27 mouse cellular contexts compared by ENCODE assay signal in the genomic region with DNA sequence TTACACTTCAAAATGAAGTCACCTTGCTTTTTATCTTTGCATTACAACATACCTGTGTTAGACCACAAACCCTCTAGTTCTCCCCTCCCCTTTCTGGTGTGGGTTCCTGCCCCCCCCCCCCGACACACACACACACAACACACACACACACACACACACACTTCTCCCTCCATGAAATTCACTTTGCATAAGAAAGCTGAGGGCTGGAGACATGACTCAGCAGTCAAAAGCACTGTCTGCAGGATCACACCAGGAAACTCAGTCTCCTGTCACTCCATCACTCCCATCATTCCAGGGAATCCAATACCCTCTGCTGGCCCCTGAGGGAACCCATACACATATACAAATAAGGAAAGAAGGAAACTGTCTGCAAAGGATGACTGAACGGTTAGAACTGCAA.
DNase-seq lines count a peak whose midpoint lies in the region; ATAC-seq and TF ChIP-seq lines count a peak whose summit lies in the region.
"Had no signal": no experiment of that assay in that cellular context is flagged by ENCODE, and none has a peak within 500 bp of the region (broad histone marks: within the 10 kb centered on the region; RNA-seq: fewer than 3 reads in every experiment).

No protein-coding gene starts in this region.

- no peaks in the 10 kb centered on the region for H3K36me3 ChIP-seq in lung, embryonic 14.5 days (ENCODE audit: insufficient read depth)
- H3K36me3 ChIP-seq in midbrain, embryonic 11.5 days (ENCODE audit: control insufficient read depth, insufficient read depth, low read length): no peaks in the 10 kb centered on the region
- H3K36me3 ChIP-seq: hindbrain, embryonic 12.5 days; intestine, embryonic 15.5 days had no signal

- no peak for ATAC-seq in lung, embryonic 14.5 days (ENCODE audit: insufficient read depth)
- no peak for ATAC-seq in midbrain, embryonic 11.5 days (ENCODE audit: low FRiP score)
- ATAC-seq: forebrain, embryonic 13.5 days; hindbrain, postnatal 0 days; intestine, embryonic 15.5 days had no signal

- no peaks in the 10 kb centered on the region for H3K27me3 ChIP-seq in lung, embryonic 14.5 days (ENCODE audit: insufficient read depth, low read length)
- H3K27me3 ChIP-seq in midbrain, embryonic 11.5 days (ENCODE audit: control insufficient read depth, insufficient read depth, low read length): no peaks in the 10 kb centered on the region
- H3K27me3 ChIP-seq: forebrain, embryonic 13.5 days; hindbrain, embryonic 12.5 days; intestine, embryonic 15.5 days had no signal

- no peak overlapping the region for H3K4me3 ChIP-seq in lung, embryonic 14.5 days (ENCODE audit: low read depth, low read length)
- H3K4me3 ChIP-seq in midbrain, embryonic 11.5 days (ENCODE audit: low read depth, low read length): no peak overlapping the region
- H3K4me3 ChIP-seq: forebrain, embryonic 13.5 days; hindbrain, embryonic 12.5 days; intestine, embryonic 15.5 days; megakaryocyte, embryonic 14.5 days had no signal

- DNase-seq in lung, embryonic 14.5 days: peak; percentile 11
- DNase-seq in lung, postnatal 14 days: no peak
- DNase-seq in ES-CJ7 (ENCODE audit: low read depth, low spot score) (peak; percentile 43), ZHBTc4 (ENCODE audit: low read depth, low spot score) (peak; percentile 23)
- DNase-seq in midbrain, embryonic 11.5 days (ENCODE audit: low spot score, missing footprints): no peak
- DNase-seq in kidney, postnatal 10 days: no peak
- no peak for DNase-seq in spleen, postnatal 14 days (ENCODE audit: low spot score in 2 of 2)
- DNase-seq: adrenal gland, postnatal 25 days; cerebellum, adult 11-12 months; cerebellum, adult 9-11 months; gastrocnemius, postnatal 25 days; heart, postnatal 14 days; kidney, adult 2 months; layer of hippocampus, adult 9-11 months; liver; lung, adult 2 months; midbrain, embryonic 14.5 days; right cerebral cortex, postnatal 25 days; thymus, adult 18-20 months; thymus, postnatal 25 days had no signal

- H3K9ac ChIP-seq in lung, embryonic 14.5 days: no peak overlapping the region
- no peak overlapping the region for H3K9ac ChIP-seq in midbrain, embryonic 11.5 days (ENCODE audit: low read length)
- H3K9ac ChIP-seq: forebrain, embryonic 13.5 days; hindbrain, embryonic 12.5 days; intestine, embryonic 15.5 days; liver, embryonic 14.5 days had no signal

- no peak for TF ChIP-seq CTCF in lung, embryonic 14.5 days (IDR thresholded peaks at IDR 0.05; ENCODE audit: low read depth)

- H3K9me3 ChIP-seq in lung, embryonic 14.5 days (ENCODE audit: low read depth, low read length): no peaks in the 10 kb centered on the region
- no peaks in the 10 kb centered on the region for H3K9me3 ChIP-seq in midbrain, embryonic 11.5 days (ENCODE audit: control insufficient read depth, low read length)
- H3K9me3 ChIP-seq: forebrain, embryonic 13.5 days; hindbrain, embryonic 12.5 days; intestine, embryonic 15.5 days; megakaryocyte, embryonic 14.5 days had no signal

- H3K27ac ChIP-seq in lung, embryonic 14.5 days (ENCODE audit: low read depth): no peak overlapping the region
- no peak overlapping the region for H3K27ac ChIP-seq in midbrain, embryonic 11.5 days (ENCODE audit: low read depth, low read length)
- H3K27ac ChIP-seq: forebrain, embryonic 13.5 days; hindbrain, embryonic 12.5 days; hindbrain, postnatal 0 days; intestine, embryonic 15.5 days; kidney, postnatal 0 days; liver, embryonic 14.5 days had no signal

- H3K4me2 ChIP-seq in lung, embryonic 14.5 days: no peak overlapping the region
- no peak overlapping the region for H3K4me2 ChIP-seq in midbrain, embryonic 11.5 days
- H3K4me2 ChIP-seq: forebrain, embryonic 13.5 days; hindbrain, embryonic 12.5 days; intestine, embryonic 15.5 days had no signal

- H3K4me1 ChIP-seq in lung, embryonic 14.5 days (ENCODE audit: insufficient read depth): no peaks in the 10 kb centered on the region
- H3K4me1 ChIP-seq in midbrain, embryonic 11.5 days (ENCODE audit: control insufficient read depth, insufficient read depth, low read length): no peaks in the 10 kb centered on the region
- H3K4me1 ChIP-seq: hindbrain, embryonic 12.5 days; intestine, embryonic 15.5 days had no signal

- 22% methylated on average over 2 of the region's 2 CpGs for WGBS in lung, embryonic 14.5 days
- WGBS in midbrain, embryonic 11.5 days: 42% methylated on average over 2 of the region's 2 CpGs

Comparison
In these comparisons a context has a peak if more than half of its experiments do, and no peak if none do; other contexts are left out.
1. DNase-seq: peak in lung, embryonic 14.5 days (single experiment), ES-CJ7 (single experiment) and ZHBTc4 (single experiment); none in lung, postnatal 14 days (single experiment), midbrain, embryonic 11.5 days (single experiment), kidney, postnatal 10 days (single experiment) and spleen, postnatal 14 days (0 of 2).